Mouse (Mus musculus) cerebellum, adult 2 months (tissue): ENCODE measurements at regions not wholly inside any gene's neighbourhood (a gene's known extent, or its start where the extent isn't known, plus 50 kb on each side); places are given as distances from the start of the nearest gene placed in this dataset.

Experiments used
- CTCF ChIP-seq: fragments of 200-500 bp; IDR thresholded peaks from 2 replicates; pipeline ENCODE4 v1.5.1; 2011; ENCODE audit warnings: low read depth, mild to moderate bottlenecking, control low read depth, low read length, moderate library complexity, borderline replicate concordance; ENCODE audit not compliant: insufficient read depth
- POLR2A ChIP-seq: fragments of 200-500 bp; IDR thresholded peaks from 2 replicates; pipeline ENCODE4 v1.6.1; 2011; ENCODE audit warnings: low read length, control low read depth, borderline replicate concordance; ENCODE audit not compliant: insufficient read depth

- no peak for TF ChIP-seq CTCF
- TF ChIP-seq POLR2A = no peak
These were observed 580.0 kb downstream of the Tns3 start for GRCm38 (mm10) chr11:8084328-8084727.
